Mouse (Mus musculus) thymus, postnatal 4 days (tissue): ENCODE measurements around the gene AI467606.

Experiments used
- DNase-seq: peaks from one replicate; pipeline ENCODE4 v3.0.0; 2021

Gene AI467606

GRCm38 (mm10) chr7:127096456-127096855, 5.3 kb downstream of the AI467606 start:
- no peak for DNase-seq

- no peak for DNase-seq
These were observed 7.4 kb downstream of the AI467606 start for GRCm38 (mm10) chr7:127098521-127098920.

- no peak for DNase-seq
These were observed 7.8 kb downstream of the AI467606 start for GRCm38 (mm10) chr7:127098950-127099349.

GRCm38 (mm10) chr7:127099528-127099927, 8.4 kb downstream of the AI467606 start:
- DNase-seq, result no peak

- DNase-seq, result no peak
These were observed 10.4 kb downstream of the AI467606 start for GRCm38 (mm10) chr7:127101451-127102016.

GRCm38 (mm10) chr7:127102148-127102547, 11.0 kb downstream of the AI467606 start:
- DNase-seq, result peak; percentile 61

GRCm38 (mm10) chr7:127103960-127104359, 12.8 kb downstream of the AI467606 start:
- DNase-seq, result peak; percentile 59

- DNase-seq, result peak; percentile 79
These were observed 13.6 kb downstream of the AI467606 start for GRCm38 (mm10) chr7:127104560-127105332.

GRCm38 (mm10) chr7:127105551-127105950, 14.4 kb downstream of the AI467606 start:
- no peak for DNase-seq

- peak; percentile 88 for DNase-seq
These were observed 19.3 kb downstream of the AI467606 start for GRCm38 (mm10) chr7:127110239-127111007.

- peak; percentile 90 for DNase-seq
These were observed 20.3 kb downstream of the AI467606 start for GRCm38 (mm10) chr7:127111461-127111860.

- no peak for DNase-seq
These were observed 21.2 kb downstream of the AI467606 start for GRCm38 (mm10) chr7:127112251-127112841.

- peak; percentile 41 for DNase-seq
These were observed 21.9 kb downstream of the AI467606 start for GRCm38 (mm10) chr7:127112921-127113597.

GRCm38 (mm10) chr7:127113614-127114259, 22.6 kb downstream of the AI467606 start:
- peak; percentile 57 for DNase-seq

- no peak for DNase-seq
These were observed 23.8 kb downstream of the AI467606 start for GRCm38 (mm10) chr7:127114920-127115319.

- DNase-seq, result no peak
These were observed 25.3 kb downstream of the AI467606 start for GRCm38 (mm10) chr7:127116331-127116935.

- DNase-seq, result no peak
These were observed 26.8 kb downstream of the AI467606 start for GRCm38 (mm10) chr7:127117948-127118347.

GRCm38 (mm10) chr7:127118671-127119445, 27.7 kb downstream of the AI467606 start:
- no peak for DNase-seq

GRCm38 (mm10) chr7:127121061-127121910, 30.1 kb downstream of the AI467606 start:
- no peak for DNase-seq

GRCm38 (mm10) chr7:127121911-127122270, 30.7 kb downstream of the AI467606 start, which contains the start of gene Qprt:
TSS of gene Qprt (minus strand) at chr7:127122226.
- no peak for DNase-seq
